Mouse (Mus musculus): ENCODE data around the gene Hist1h2be.
"Not testable (repeated sequence)": the region's sequence is repeated elsewhere in the genome, so short reads cannot be mapped to it uniquely, and the experiment has no call there.

Gene Hist1h2be

DNA sequence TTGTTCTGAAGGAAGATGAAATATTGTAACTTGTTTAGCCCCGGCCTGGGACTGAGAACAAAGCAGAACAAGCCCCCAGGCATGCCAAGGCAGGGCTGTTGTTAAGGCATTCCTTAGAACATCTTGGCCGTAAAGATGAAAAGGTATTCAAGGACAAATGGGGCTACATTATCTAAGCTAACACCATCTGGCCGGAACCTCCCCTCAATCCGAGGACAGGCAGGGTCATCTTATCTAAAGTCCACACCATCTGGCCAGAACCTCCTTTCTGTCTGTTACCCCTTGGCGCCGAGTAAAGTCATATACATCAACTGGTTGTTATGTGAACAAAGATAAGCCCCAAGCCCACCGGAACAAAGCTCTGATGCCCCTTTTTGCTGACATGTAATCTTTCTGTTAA, 29.0 kb downstream of the Hist1h2be start:
- not testable (repeated sequence) for DNase-seq (ENCODE audit: low read depth, low spot score)

GRCm38 (mm10) chr13:23591206-23591605, 29.7 kb downstream of the Hist1h2be start:
- DNase-seq (ENCODE audit: low read depth, low spot score), result no peak

GRCm38 (mm10) chr13:23586940-23587225, 34.0 kb downstream of the Hist1h2be start:
- no peak for DNase-seq (ENCODE audit: low read depth, low spot score)

GRCm38 (mm10) chr13:23586099-23586939, 34.6 kb downstream of the Hist1h2be start:
- no peak for DNase-seq (ENCODE audit: low read depth, low spot score)

DNA sequence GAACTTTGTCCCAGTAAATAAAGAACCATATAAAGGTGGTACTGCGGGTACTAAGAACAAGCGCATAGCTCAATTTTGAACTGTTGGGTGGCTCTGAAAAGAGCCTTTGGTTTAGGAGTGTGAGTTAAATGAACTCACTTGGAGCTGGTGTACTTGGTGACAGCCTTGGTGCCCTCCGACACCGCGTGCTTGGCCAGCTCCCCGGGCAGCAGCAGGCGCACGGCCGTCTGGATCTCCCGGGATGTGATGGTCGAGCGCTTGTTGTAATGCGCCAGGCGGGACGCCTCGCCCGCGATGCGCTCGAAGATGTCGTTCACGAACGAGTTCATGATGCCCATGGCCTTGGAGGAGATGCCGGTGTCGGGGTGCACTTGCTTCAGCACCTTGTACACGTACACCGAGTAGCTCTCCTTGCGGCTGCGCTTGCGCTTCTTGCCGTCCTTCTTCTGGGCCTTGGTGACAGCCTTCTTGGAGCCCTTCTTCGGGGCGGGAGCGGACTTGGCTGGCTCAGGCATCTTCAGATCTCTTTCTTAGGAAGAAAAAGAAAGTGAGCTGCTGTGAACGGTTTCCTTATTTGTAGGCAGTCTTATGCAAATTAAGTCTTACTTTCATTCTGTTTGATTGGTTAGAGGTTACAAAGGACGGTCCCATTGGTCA, 35.4 kb downstream of the Hist1h2be start:
- not testable (repeated sequence) for DNase-seq (ENCODE audit: low read depth, low spot score)

- no peak for DNase-seq (ENCODE audit: low read depth, low spot score)
Measured at GRCm38 (mm10) chr13:23585029-23585441, 35.9 kb downstream of the Hist1h2be start.

DNA sequence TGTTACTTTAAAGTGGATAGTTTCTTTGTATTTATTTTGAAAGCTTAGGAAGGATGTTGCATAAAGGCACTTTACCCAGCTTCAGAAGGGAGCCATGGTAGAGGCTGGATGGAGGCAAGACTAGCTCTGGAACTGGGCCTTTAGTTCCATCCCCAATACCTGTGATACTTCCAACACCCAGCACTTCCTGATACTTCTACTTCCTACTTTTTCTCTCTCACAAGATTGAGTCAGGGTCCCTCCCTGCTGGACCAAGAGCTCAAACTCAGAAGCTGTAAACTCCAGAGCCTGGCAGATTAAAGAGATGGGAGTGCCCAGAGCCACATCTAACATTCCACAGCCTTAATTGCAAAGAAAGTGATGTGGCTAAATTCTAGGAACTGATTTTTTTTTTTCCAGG, 36.6 kb downstream of the Hist1h2be start:
- no peak for DNase-seq (ENCODE audit: low read depth, low spot score)

DNA sequence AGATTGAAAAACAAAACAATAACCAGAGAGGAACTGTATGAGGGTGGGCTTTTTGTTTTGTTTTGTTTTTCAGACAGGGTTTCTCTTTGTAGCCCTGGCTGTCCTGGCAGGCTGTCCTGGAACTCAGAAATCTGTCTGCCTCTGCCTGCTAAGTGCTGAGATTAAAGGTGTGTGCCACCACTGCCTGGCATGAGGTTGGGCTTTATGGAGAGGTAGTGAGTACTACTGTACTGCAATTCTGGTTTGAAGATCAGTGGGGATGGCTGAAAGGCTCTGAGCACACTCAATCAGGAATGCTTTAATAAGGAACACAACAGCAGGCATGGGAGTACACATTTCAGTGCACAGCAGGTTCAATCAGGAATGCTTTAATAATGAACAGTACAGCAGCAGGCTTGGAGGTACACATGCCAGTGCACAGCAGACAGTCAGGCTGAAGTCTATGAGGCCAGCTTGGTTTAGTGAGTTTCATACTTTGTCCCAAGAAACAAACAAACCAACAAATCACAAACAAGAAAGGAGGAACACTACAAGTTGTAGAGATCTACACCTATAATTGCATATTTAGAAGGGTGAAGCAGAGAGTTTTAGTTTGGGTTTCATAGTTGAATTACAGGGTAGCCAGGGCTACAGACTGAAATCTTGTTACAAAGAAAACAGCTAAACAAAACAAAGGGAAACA, 37.4 kb downstream of the Hist1h2be start:
- no peak for DNase-seq (ENCODE audit: low read depth, low spot score)

- no peak for DNase-seq (ENCODE audit: low read depth, low spot score)
Measured at GRCm38 (mm10) chr13:23582219-23583056, 38.5 kb downstream of the Hist1h2be start.

GRCm38 (mm10) chr13:23581408-23582218, 39.3 kb downstream of the Hist1h2be start, which contains the start of gene Hist1h4d:
Hist1h4d (plus strand) TSS chr13:23581598.
- DNase-seq (ENCODE audit: low read depth, low spot score), result no peak

GRCm38 (mm10) chr13:23577835-23578234, 43.1 kb downstream of the Hist1h2be start:
- DNase-seq (ENCODE audit: low read depth, low spot score), result no peak

DNA sequence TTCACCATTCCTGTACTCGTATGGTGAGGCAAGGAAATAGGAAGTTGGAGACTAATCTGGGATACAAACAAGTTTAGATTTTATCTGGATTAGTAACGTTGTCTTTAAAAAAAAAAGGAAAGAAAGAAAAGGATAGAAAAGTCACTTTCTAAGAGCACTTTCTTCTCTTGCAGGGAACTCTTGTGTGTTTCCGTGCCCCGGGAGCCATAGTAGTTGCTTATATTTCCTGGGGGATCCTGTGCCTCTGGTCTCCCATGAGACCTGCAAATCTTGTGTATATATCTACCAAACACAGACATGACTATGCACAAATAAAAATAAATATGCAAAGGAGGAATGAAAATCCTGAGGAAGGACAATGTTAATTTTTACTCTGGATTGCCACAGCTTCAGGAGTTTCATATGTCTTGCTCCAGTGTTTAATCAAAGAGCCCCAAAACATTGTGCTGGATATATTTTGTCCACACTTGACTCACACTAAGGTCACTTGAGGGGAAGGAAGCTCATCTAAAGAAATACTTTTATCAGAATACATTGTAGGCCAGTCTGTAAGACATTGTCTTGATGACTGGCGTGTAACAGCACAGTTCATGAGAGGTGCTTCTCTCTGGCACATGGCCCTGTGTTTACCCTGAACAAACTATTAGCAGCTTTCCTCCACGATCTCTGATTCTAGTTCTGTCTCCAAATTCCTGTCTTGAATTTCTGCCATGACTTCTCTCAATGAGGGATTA, 43.9 kb downstream of the Hist1h2be start:
- DNase-seq (ENCODE audit: low read depth, low spot score), result no peak

GRCm38 (mm10) chr13:23576351-23576881, 44.5 kb downstream of the Hist1h2be start:
- DNase-seq (ENCODE audit: low read depth, low spot score), result no peak

GRCm38 (mm10) chr13:23575864-23576313, 45.0 kb downstream of the Hist1h2be start:
- not testable (repeated sequence) for DNase-seq (ENCODE audit: low read depth, low spot score)

GRCm38 (mm10) chr13:23575271-23575851, 45.6 kb downstream of the Hist1h2be start, which contains the start of gene Hist1h3d:
Hist1h3d (plus strand) TSS chr13:23575763.
- DNase-seq (ENCODE audit: low read depth, low spot score), result no peak

- not testable (repeated sequence) for DNase-seq (ENCODE audit: low read depth, low spot score)
Measured at GRCm38 (mm10) chr13:23574546-23575170, 46.3 kb downstream of the Hist1h2be start.

DNA sequence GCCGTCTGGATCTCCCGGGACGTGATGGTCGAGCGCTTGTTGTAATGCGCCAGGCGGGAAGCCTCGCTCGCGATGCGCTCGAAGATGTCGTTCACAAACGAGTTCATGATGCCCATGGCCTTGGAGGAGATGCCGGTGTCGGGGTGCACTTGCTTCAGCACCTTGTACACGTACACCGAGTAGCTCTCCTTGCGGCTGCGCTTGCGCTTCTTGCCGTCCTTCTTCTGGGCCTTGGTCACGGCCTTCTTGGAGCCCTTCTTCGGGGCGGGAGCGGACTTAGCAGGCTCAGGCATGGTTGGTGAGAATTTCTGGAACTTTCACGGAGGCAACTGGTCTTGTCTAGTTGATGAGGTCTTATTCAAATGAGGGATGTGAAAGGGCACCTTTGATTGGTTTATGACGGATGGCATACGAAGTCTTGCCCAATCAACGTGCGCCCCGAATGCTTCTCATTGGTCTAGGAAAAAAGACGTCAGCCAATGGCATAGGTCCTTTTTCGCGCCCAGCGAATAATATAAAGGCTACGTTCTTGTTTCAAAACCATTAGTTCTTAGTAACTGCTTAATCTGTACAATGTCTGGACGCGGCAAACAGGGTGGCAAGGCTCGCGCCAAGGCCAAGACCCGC, 46.9 kb downstream of the Hist1h2be start, which contains the start of the genes Hist1h2bf and Hist1h2ad:
Gene Hist1h2bf, minus strand, starts transcription at position 299 of the 627 bp plus-strand sequence.
Gene Hist1h2ad, plus strand, starts transcription at position 484 of the 627 bp plus-strand sequence.
- DNase-seq (ENCODE audit: low read depth, low spot score), result not testable (repeated sequence)
